Mouse (Mus musculus) 416B (cell line): Measurements from ENCODE around the gene Fkbp11.

Experiments
- DNase-seq: peaks from one replicate; pipeline ENCODE4 v3.0.0; 2011; ENCODE audit warnings: low read depth

Fkbp11 gene

DNA sequence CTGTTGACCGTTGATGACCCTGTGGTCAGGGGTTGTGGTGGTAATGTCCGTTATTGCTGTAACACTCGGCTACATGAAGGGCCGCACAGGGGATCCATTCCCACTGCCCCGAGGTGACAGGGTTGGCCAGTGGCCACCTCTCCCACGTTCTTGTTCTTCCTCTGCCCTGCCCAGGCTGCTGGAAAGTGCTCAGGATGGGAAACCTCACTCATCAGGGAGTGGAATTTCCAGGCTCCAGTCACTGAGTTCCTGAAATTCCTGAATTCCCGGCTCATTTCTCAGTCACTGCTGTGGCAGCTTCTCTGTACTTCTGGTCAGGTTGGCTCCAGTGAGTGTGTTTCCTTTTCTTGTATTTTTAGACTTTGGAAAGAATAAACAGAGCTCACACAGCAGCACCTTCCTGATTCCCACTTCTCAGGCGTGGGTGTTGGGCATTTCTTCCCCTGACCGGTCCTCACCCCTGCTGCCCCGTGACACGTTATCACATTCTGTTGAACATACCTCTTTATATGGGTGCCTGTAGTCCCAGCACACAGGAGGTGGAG lies 35.8 kb downstream of the Fkbp11 start:
- DNase-seq: peak; percentile 84

DNA sequence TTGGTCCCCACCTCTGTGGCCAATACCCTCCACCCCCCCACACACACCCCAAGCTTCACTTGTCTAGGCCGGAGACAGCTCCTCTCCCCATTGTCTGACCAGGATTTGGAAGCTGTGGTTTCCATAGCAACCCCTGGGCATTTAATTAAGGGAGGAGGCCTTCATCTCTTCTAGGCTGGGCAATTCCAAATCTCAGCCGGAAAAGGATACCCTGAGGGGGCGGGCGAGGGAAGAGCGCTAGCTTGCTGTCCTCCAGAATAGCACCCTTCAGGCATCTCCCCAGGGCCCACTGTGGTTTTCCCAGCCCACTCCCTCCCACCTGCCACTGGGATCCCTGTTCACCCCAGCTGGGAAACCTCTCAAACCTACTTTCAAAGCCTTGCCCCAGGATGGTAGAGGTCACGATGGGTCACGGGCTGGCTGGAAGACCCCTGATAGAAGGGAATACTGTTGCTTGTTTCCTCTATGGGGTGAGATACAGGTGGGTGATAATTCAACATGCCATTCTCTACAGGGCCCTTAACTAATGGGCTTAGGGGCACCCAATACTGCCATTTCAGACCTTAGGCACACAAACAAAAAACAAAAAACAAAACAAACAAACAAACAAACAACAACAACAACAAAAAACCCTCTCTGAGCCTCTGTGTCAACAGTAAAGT lies 36.4 kb downstream of the Fkbp11 start:
- DNase-seq: no peak

DNA sequence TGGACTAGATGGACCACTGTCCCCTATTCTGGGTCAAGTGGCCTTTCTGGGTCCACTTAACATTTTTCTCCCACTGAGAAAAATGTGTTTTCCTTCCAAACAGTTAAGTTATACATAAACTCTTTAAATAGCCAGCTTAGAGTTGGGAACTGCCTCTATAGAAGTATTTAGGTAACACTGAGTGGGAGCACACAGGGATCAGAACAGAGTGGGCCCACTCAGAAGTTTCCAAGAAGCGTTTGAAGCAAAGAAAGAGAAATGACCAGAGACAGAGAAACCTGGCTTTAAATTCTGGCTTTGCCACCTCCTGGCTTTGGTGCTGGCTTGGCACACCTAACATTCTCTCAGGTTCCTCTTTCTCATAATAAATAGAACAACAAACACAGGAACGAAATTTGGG lies 38.3 kb downstream of the Fkbp11 start:
- DNase-seq: no peak

DNA sequence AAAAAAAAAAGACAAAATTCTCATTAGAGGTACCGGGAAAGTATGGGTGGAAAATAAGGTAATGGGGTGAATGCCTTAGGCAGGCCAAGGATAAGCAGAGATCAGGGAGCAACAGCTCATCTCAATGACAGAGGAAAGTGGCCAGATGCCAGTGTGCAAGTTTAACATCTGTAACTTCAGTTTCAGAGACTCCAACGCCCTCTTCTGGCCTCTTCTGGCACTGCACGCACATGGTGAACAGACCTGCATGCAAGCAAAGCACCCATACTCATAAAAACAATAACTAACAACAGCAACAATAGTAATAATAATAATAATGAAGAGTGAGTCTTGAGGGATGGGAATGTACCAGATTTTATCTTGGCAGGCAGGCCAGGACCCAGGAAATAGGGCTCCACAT lies 42.1 kb downstream of the Fkbp11 start:
- DNase-seq: peak; percentile 41

DNA sequence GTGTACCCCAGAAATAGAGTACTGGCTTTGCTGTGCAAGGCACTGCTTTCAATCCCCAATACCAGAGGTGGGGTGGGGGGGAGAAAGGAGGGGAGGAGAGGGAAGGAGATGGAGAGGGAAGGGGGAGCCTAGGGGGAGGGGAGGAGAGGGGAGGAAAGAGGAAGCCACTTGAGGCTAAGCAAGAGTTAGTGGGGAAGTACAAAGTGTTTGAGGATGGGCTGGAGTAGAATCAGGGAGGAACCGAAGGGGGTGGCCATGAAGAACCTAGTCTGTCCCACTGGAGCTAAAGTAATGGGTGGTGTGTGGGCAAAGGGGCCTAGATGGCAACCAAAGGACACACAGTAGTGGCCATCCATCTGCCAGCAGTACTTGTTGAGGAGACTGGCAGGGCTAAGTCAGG lies 44.3 kb downstream of the Fkbp11 start:
- DNase-seq: peak; percentile 31

DNA sequence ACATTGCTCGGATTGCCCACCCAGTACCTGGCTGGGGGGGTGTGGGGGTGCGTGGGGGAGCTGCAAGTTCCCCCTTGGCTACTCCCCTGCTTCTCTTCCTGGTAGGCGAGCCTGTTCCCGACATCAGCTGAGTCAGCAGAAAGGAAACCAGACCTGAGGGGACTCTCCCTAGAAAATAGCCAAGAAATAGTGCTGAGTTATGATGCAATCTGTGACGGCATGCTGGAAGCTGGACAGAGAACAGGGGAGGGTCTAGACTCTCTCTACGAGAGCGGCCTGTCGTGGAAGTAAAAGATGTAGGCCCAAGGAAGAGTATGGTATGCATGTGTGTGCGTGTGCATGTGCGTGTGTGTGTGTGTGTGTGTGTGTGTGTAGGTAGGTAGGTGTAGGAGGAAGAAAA lies 44.8 kb downstream of the Fkbp11 start:
- peak; percentile 60 for DNase-seq

DNA sequence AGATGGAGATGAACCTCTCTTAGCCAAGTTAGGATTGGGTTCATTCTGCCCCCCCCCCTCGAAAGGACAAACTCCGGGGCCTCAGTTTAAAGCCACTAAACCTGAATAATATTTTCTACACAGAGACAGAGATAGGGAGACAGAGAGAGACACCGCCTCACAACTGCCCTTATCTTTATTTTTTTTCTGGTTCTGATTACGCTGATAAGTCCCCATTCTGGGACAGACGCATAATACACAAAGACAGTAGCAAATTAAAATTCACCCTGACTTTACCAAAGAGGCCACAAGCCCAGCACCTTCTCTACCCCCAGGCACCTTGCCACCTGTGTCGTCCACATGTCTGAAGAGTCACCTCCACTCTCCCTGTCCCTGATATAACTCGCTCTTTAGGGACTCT lies 46.4 kb downstream of the Fkbp11 start:
- DNase-seq: no peak

DNA sequence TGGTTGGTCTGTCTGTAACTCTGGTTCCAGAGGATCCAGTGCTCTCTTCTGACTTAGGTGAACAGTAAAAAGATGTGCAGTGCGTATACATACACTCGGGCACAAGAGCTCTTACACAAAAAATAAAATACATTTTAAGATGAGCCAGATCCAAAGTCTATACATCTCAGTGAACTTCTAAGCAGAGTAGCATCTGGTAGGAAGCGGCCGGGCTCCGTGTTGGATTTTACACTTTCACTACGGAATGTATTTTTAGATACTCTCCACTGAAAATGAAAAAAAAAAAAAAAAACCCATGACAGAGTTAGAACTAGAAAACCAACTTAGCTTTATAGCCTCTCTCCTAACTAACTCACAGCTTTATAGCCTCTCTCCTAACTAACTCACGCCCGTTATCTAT lies 47.3 kb downstream of the Fkbp11 start:
- no peak for DNase-seq

DNA sequence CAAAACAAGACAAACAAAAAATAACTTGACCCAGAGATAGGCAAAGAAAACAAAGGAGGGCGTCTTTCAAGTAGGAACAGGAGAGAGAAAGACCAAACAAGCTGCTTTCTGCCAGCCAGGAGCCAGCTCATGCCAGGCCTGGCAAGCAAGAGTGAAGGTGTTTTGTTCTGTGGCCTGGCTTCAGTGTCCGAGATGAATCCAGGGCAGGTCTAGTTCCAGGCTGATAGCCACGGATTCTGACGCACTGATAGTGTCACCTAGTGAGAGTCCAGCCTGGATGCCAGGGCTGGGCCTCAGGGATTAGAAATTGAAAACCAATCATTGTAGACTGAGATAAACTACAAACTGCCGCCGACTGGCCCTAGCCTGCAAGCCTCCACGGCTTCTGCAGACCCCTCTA lies 50.0 kb downstream of the Fkbp11 start:
- no peak for DNase-seq

DNA sequence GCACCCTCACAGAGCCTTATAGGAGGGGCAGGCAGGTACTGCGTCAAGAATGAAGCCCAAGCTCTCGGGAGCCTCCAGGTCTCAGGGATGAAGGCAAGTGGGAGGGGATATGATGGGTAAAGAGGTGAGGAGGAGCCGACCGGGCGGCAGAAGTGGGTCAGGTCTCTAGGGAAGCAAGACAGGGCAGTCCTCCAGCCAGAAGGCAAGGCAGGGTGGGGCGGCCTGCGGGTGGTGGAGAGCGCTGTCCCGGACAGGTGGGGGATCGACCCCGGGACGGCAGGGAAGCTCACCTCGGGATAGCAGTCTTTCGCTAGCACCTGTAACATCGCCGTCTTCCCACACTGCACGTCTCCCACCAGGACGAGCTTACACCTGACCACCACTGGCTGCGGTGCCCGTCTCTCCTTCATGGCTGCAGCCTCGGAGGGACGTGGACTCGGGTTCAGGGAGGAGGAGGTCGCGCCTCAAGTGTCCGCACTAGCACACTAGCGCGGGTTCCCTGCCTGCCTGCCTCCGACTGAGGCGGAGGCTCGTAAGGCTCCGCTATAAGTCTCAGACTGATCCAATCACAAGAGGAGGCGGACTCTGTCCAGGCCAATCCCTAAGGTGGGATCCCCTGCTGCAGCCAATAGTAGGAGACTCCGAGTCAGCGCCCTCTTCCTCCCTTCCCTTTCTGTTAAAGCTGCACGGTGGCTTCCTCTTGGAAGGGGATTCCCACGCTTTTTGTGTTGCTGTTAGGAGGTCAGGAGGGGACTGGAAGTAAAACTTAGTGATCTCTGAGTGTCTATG lies 50.9 kb downstream of the Fkbp11 start, which contains the start of gene Rnd1:
Rnd1 (minus strand) TSS at position 522 of the 789 bp plus-strand sequence.
- DNase-seq: no peak

DNA sequence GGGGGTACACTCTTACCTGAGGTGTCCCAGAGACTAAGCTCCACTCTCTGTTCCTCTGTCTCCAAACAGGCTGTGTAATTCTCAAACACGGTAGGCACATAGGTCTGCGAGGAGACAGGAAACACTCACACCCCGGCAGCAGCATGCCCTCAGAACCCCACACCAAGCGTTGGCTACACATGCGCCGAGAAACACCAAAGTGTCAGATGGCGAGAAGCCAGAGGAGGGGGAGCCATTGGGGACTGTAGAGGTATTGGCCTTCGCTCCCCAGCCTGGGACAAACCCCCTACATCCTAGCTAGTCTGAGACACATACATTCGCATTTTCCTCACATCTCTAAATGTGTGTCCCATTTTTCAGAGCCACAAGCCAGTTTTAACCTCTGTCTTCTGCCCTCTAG lies 51.5 kb downstream of the Fkbp11 start:
- DNase-seq: no peak

DNA sequence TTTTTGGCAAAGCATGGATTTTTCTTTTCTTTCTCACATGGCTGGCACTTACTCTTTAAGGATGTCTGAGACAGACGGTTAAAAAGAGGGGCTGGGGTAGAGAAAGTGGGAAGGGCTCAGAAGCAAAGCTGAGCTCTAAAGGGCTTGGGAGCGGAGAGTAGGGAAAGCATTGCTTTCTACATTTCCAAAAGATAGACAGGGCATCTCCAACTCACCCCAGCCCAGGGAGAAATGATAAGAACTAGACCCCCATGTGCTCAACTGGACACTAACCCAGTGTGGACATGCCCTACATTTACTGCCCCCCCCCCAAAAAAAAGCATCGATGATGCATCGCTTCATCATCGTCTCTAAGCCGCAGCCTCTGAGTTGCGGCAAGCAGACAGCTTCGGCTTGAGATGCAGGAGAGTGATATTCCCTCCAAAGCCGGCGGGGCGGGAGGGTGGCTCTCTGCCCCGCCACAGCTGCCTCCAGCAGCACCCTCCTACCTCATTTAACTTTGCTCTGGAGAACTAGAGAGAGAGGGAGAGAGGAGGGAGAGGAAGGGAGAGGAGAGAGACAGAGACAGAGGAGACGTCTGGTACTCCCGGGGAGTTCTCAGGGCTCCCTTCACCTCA lies 52.3 kb downstream of the Fkbp11 start:
- DNase-seq: no peak

DNA sequence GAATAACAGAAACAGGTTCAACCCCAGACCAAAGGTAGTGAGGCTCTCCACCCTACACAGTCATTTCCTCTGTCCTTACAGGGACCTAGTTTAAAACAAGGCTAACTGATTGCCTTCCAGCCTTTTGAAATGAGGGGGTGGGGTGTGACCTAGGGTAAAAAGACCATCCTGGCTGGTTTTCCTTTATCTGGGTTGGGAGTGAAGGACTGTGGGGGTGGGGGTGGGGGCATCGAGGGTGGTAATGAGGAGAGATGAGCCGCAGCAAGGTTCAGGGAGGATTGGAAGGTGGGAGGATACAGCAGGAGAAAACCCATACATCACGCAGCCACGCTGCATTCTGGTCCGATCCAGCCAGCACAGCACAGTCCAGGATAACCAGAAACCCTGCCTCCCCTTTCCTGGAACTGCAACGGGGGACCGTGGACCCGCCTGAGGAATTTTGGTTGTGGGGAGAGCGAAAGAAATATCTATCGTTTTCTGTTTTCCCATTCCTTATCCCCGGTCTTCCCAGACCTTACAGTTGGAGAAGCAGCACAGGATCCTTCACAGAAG lies 52.9 kb downstream of the Fkbp11 start:
- no peak for DNase-seq
